Mouse (Mus musculus) midbrain, embryonic 14.5 days (tissue): ENCODE data around the gene Mroh8. TPM values are rescaled to one million over a fixed set of nuclear protein-coding genes. Genes with fewer than 3 reads are reported as not detected.
"Not testable (repeated sequence)": the region's sequence is repeated elsewhere in the genome, so short reads cannot be mapped to it uniquely, and the experiment has no call there.

Experiments
- ATAC-seq: fragments of 200-750 bp; cut with Nextera tagmentation; 2 replicates; pipeline ENCODE4 v1.8.0; 2017; ENCODE audit warnings: moderate number of reproducible peaks, moderate library complexity; ENCODE audit not compliant: low FRiP score, low TSS enrichment
- DNase-seq: peaks from one replicate; pipeline ENCODE4 v3.0.0-alpha.2; 2015
- H3K27ac ChIP-seq: fragments of 300-500 bp; sonication (generic); replicated peaks from 2 replicates; pipeline ENCODE4 v1.5.1; 2014; ENCODE audit warnings: mild to moderate bottlenecking, low read depth, low read length, moderate library complexity
- H3K27me3 ChIP-seq: fragments of 300-500 bp; sonication (generic); 2 replicates; pipeline ENCODE4 v1.6.1; 2014; ENCODE audit warnings: low read length, control low read depth, mixed read lengths; ENCODE audit not compliant: control insufficient read depth, insufficient read depth
- H3K36me3 ChIP-seq: fragments of 300-500 bp; sonication (generic); 2 replicates; pipeline ENCODE4 v1.6.1; 2014; ENCODE audit warnings: low read length, control low read depth; ENCODE audit not compliant: control insufficient read depth, insufficient read depth
- H3K4me1 ChIP-seq: fragments of 300-500 bp; sonication (generic); 2 replicates; pipeline ENCODE4 v1.6.1; 2014; ENCODE audit warnings: mild to moderate bottlenecking, antibody characterized with exemption, low read length, control low read depth; ENCODE audit not compliant: control insufficient read depth, insufficient read depth
- H3K4me2 ChIP-seq: fragments of 300-500 bp; sonication (generic); 2 replicates; pipeline ENCODE4 v1.6.1; 2014; ENCODE audit warnings: mild to moderate bottlenecking, low read length, moderate library complexity
- H3K4me3 ChIP-seq: fragments of 300-500 bp; sonication (generic); replicated peaks from 2 replicates; pipeline ENCODE4 v1.5.1; 2014; ENCODE audit warnings: low read depth, low read length
- H3K9ac ChIP-seq: fragments of 300-500 bp; sonication (generic); replicated peaks from 2 replicates; pipeline ENCODE4 v1.6.1; 2014; ENCODE audit warnings: mild to moderate bottlenecking, low read length, moderate library complexity
- H3K9me3 ChIP-seq: fragments of 300-500 bp; sonication (generic); 2 replicates; pipeline ENCODE4 v1.6.1; 2016; ENCODE audit warnings: low read length, control low read depth, mixed read lengths; ENCODE audit not compliant: control insufficient read depth
- WGBS: fragments of 180-500 bp; shearing (Covaris S2); extraction: QIAGEN DNeasy Blood & Tissue Kit; methylation state at CpG from one replicate; pipeline ENCODE4 v1.1.7; 2014; 5-methylcytosine and 5-hydroxymethylcytosine counted together
- polyA plus RNA-seq: library from polyadenylated mRNA; unstranded; fragments of >200 nt; fragmentation: Nextera tagmentation; extraction: Ambion mirVana; gene quantifications from 2 replicates; pipeline ENCODE4 v1.2.1, GENCODE M21; 2014

Gene Mroh8
- polyA plus RNA-seq, 1 experiment from 2014 or later: 0.33 TPM

- 86% methylated on average over 6 of the region's 6 CpGs for WGBS
- H3K4me3 ChIP-seq: no peak overlapping the region
- no peak for DNase-seq
- H3K27me3 ChIP-seq: no peaks in the 10 kb centered on the region
- no peak overlapping the region for H3K27ac ChIP-seq
- no peak overlapping the region for H3K4me2 ChIP-seq
- ATAC-seq: no peak
- peaks cover 4% of the 10 kb centered on the region for H3K4me1 ChIP-seq
- H3K36me3 ChIP-seq: peaks cover 21% of the 10 kb centered on the region
- H3K9me3 ChIP-seq: no peaks in the 10 kb centered on the region
- no peak overlapping the region for H3K9ac ChIP-seq
Measured at GRCm38 (mm10) chr2:157201081-157201830, 78.1 kb downstream of the Mroh8 start.

GRCm38 (mm10) chr2:157198405-157198804 is 80.9 kb downstream of the Mroh8 start:
- not testable (repeated sequence) for H3K9me3 ChIP-seq, H3K9ac ChIP-seq, H3K4me2 ChIP-seq, H3K27ac ChIP-seq, H3K4me1 ChIP-seq, H3K27me3 ChIP-seq, ATAC-seq, H3K4me3 ChIP-seq, DNase-seq
- H3K36me3 ChIP-seq: peaks cover 47% of the 10 kb centered on the region
- WGBS: 97% methylated on average over 11 of the region's 11 CpGs

- ATAC-seq: no peak
- no peaks in the 10 kb centered on the region for H3K4me1 ChIP-seq
- DNase-seq: no peak
- 97% methylated on average over 4 of the region's 4 CpGs for WGBS
- no peak overlapping the region for H3K4me3 ChIP-seq
- H3K9ac ChIP-seq: no peak overlapping the region
- no peaks in the 10 kb centered on the region for H3K9me3 ChIP-seq
- no peaks in the 10 kb centered on the region for H3K27me3 ChIP-seq
- H3K27ac ChIP-seq: no peak overlapping the region
- H3K4me2 ChIP-seq: no peak overlapping the region
- H3K36me3 ChIP-seq: peaks cover 88% of the 10 kb centered on the region
Measured at GRCm38 (mm10) chr2:157190651-157191050, 88.7 kb downstream of the Mroh8 start.

- H3K9me3 ChIP-seq: no peaks in the 10 kb centered on the region
- no peaks in the 10 kb centered on the region for H3K4me1 ChIP-seq
- H3K4me3 ChIP-seq: no peak overlapping the region
- H3K27ac ChIP-seq: no peak overlapping the region
- no peak overlapping the region for H3K4me2 ChIP-seq
- no peak overlapping the region for H3K9ac ChIP-seq
- WGBS: 98% methylated on average over 4 of the region's 4 CpGs
- H3K27me3 ChIP-seq: no peaks in the 10 kb centered on the region
- DNase-seq (no peak), ATAC-seq (no peak)
- H3K36me3 ChIP-seq: peaks cover 64% of the 10 kb centered on the region
Measured at GRCm38 (mm10) chr2:157187223-157187622, 92.1 kb downstream of the Mroh8 start.

GRCm38 (mm10) chr2:157186504-157186903 is 92.8 kb downstream of the Mroh8 start:
- H3K36me3 ChIP-seq: peaks cover 65% of the 10 kb centered on the region
- H3K27me3 ChIP-seq: no peaks in the 10 kb centered on the region
- H3K4me3 ChIP-seq: no peak overlapping the region
- no peaks in the 10 kb centered on the region for H3K9me3 ChIP-seq
- no peak overlapping the region for H3K9ac ChIP-seq
- no peaks in the 10 kb centered on the region for H3K4me1 ChIP-seq
- no peak overlapping the region for H3K27ac ChIP-seq
- ATAC-seq: no peak
- no peak for DNase-seq
- H3K4me2 ChIP-seq: no peak overlapping the region
- 50% methylated on average over 5 of the region's 5 CpGs for WGBS

GRCm38 (mm10) chr2:157185022-157185660 is 94.2 kb downstream of the Mroh8 start:
- 93% methylated on average over 13 of the region's 13 CpGs for WGBS
- H3K9ac ChIP-seq: no peak overlapping the region
- H3K27ac ChIP-seq: no peak overlapping the region
- DNase-seq (no peak), ATAC-seq (no peak)
- no peak overlapping the region for H3K4me2 ChIP-seq
- H3K4me1 ChIP-seq: no peaks in the 10 kb centered on the region
- no peaks in the 10 kb centered on the region for H3K9me3 ChIP-seq
- H3K27me3 ChIP-seq: no peaks in the 10 kb centered on the region
- H3K4me3 ChIP-seq: no peak overlapping the region
- H3K36me3 ChIP-seq: peaks cover 52% of the 10 kb centered on the region

- no peak overlapping the region for H3K4me3 ChIP-seq
- no peaks in the 10 kb centered on the region for H3K27me3 ChIP-seq
- ATAC-seq: no peak
- peaks cover 36% of the 10 kb centered on the region for H3K36me3 ChIP-seq
- no peak overlapping the region for H3K9ac ChIP-seq
- H3K4me1 ChIP-seq: no peaks in the 10 kb centered on the region
- H3K9me3 ChIP-seq: no peaks in the 10 kb centered on the region
- DNase-seq: no peak
- H3K27ac ChIP-seq: no peak overlapping the region
- WGBS: 89% methylated on average over 6 of the region's 6 CpGs
- no peak overlapping the region for H3K4me2 ChIP-seq
Measured at GRCm38 (mm10) chr2:157178167-157178566, 101.2 kb downstream of the Mroh8 start.

- 97% methylated on average over 3 of the region's 3 CpGs for WGBS
Measured at GRCm38 (mm10) chr2:157176248-157176647, 103.1 kb downstream of the Mroh8 start.

GRCm38 (mm10) chr2:157174416-157174815 is 104.9 kb downstream of the Mroh8 start:
- peaks cover 39% of the 10 kb centered on the region for H3K36me3 ChIP-seq
- no peaks in the 10 kb centered on the region for H3K9me3 ChIP-seq
- no peak overlapping the region for H3K27ac ChIP-seq
- 83% methylated on average over 5 of the region's 5 CpGs for WGBS
- ATAC-seq: no peak
- H3K4me3 ChIP-seq: no peak overlapping the region
- H3K4me2 ChIP-seq: no peak overlapping the region
- no peaks in the 10 kb centered on the region for H3K27me3 ChIP-seq
- H3K4me1 ChIP-seq: peaks cover 5% of the 10 kb centered on the region; the same call in 1 of the 2 replicates
- DNase-seq: no peak
- H3K9ac ChIP-seq: no peak overlapping the region

More at GRCm38 (mm10) chr2:157176248-157176647, 103.1 kb downstream of the Mroh8 start:
- DNase-seq (no peak), ATAC-seq (no peak)
- Histone ChIP-seq H3K4me1 (no peaks in the 10 kb centered on the region), H3K36me3 (peaks cover 35% of the 10 kb centered on the region), H3K27ac (no peak overlapping the region), H3K4me3 (no peak overlapping the region), H3K27me3 (no peaks in the 10 kb centered on the region), H3K9me3 (no peaks in the 10 kb centered on the region), H3K9ac (no peak overlapping the region), H3K4me2 (no peak overlapping the region)
